Mouse (Mus musculus): Measurements from ENCODE around the gene Eef1akmt3. TPM values are rescaled to one million over a fixed set of nuclear protein-coding genes. Genes with fewer than 3 reads are reported as not detected.

Eef1akmt3 gene
- total RNA-seq, 2 experiments from 2014 or later = 0.15 to 0.47 TPM

Small RNA genes within 50 kb of the gene (microRNA-seq; reads per million reads assigned to microRNA genes)
- 45.8 to 478 reads per million in 2 experiments for gene Mir26a-2
- gene Mir546 = 0.18 to 0.40 reads per million in 2 experiments

Other genes with a start within 250 kb of the Eef1akmt3 start
- gene Atp23, start 140.2 kb downstream of the Eef1akmt3 start, total RNA-seq (2021) = 1 to 10 TPM; 8.4 to 9.6 TPM
- gene Ctdsp2, start 62.8 kb downstream of the Eef1akmt3 start, total RNA-seq (2021) = 100 to 1,000 TPM in 1 of 2 experiments, 10 to 100 TPM in 1; 98.6 to 118 TPM
- under 1 TPM; 0.47 to 0.69 TPM for gene Avil, start 40.8 kb downstream of the Eef1akmt3 start, total RNA-seq (2021)
- gene Tsfm, start 10.7 kb downstream of the Eef1akmt3 start, total RNA-seq (2021) = 10 to 100 TPM; 27.2 to 27.3 TPM
- gene Mettl1, start 99 bp downstream of the Eef1akmt3 start, total RNA-seq (2021) = 10 to 100 TPM in 1 of 2 experiments, 1 to 10 TPM in 1; 8.5 to 12.1 TPM
- gene Cyp27b1, start 6.7 kb upstream of the Eef1akmt3 start, total RNA-seq (2021) = under 1 TPM; 0.27 to 0.80 TPM
- 10 to 100 TPM; 23.0 to 25.1 TPM for gene March9, start 18.7 kb upstream of the Eef1akmt3 start, total RNA-seq (2021)
- 100 to 1,000 TPM; 104 to 110 TPM for gene Cdk4, start 22.0 kb upstream of the Eef1akmt3 start, total RNA-seq (2021)
- 10 to 100 TPM; 60.2 to 61.8 TPM for gene Tspan31, start 28.8 kb upstream of the Eef1akmt3 start, total RNA-seq (2021)
- gene Agap2, start 33.8 kb upstream of the Eef1akmt3 start, total RNA-seq (2021) = 100 to 1,000 TPM; 754 to 837 TPM
- gene Os9, start 79.6 kb upstream of the Eef1akmt3 start, total RNA-seq (2021) = 100 to 1,000 TPM; 105 to 107 TPM
- 100 to 1,000 TPM; 113 to 114 TPM for gene B4galnt1, start 123.7 kb upstream of the Eef1akmt3 start, total RNA-seq (2021)
- gene Slc26a10, start 139.1 kb upstream of the Eef1akmt3 start, total RNA-seq (2021) = 10 to 100 TPM; 10.5 to 25.1 TPM
- 100 to 1,000 TPM; 295 to 338 TPM for gene Arhgef25, start 148.6 kb upstream of the Eef1akmt3 start, total RNA-seq (2021)
- gene Dtx3, start 154.2 kb upstream of the Eef1akmt3 start, total RNA-seq (2021) = 100 to 1,000 TPM; 210 to 243 TPM
- gene Pip4k2c, start 170.1 kb upstream of the Eef1akmt3 start, total RNA-seq (2021) = 10 to 100 TPM; 92.7 to 98.9 TPM
- gene Kif5a, start 221.8 kb upstream of the Eef1akmt3 start, total RNA-seq (2021) = 100 to 1,000 TPM; 712 to 736 TPM
- 100 to 1,000 TPM; 271 to 276 TPM for gene Dctn2, start 224.9 kb upstream of the Eef1akmt3 start, total RNA-seq (2021)
- gene Mbd6, start 247.5 kb upstream of the Eef1akmt3 start, total RNA-seq (2021) = 10 to 100 TPM; 31.8 to 53.9 TPM